Mouse (Mus musculus): Measurements from ENCODE around the gene Crybb2. TPM values are rescaled to one million over a fixed set of nuclear protein-coding genes. Genes with fewer than 3 reads are reported as not detected.
"Not testable (repeated sequence)": the region's sequence is repeated elsewhere in the genome, so short reads cannot be mapped to it uniquely, and the experiment has no call there.

Gene Crybb2
- total RNA-seq (2021): not detected
- long read RNA-seq, experiment 1: 0 reads
- long read RNA-seq, experiment 2: 0 reads

GRCm38 (mm10) chr5:113070017-113070416, at the start of gene Crybb2:
TSS of gene Crybb2 (minus strand) at chr5:113070117.
- intact Hi-C loops (cut with DNase I): no loop called here
- Histone ChIP-seq H3K4me3 (no peak within 1 kb of the TSS), H3K27ac (no peak within 1 kb of the TSS)
- no peak for TF ChIP-seq CTCF (IDR thresholded peaks at IDR 0.05)
- no peak for DNase-seq

DNA sequence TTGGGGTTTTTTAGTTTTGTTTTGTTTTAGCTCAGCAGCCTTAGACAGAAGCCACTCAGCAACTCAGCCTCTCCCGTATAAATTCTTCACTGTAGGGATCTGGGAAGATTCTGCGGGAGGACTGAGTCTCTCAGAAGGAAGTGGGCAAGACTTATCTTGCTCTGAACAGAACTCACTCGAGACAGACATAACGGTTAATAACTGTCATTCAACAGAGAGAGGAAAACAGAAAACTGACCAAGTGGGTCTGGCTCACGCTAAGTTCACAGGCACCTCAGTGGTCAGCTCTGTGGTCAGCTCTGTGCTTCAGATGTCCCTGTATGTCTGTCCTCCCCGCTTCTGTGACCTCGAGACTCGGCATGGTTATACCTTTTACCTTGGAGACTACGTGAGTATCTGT, 49.4 kb upstream of the Crybb2 start:
- intact Hi-C loops (cut with DNase I): no loop called here
- no peak for TF ChIP-seq CTCF (IDR thresholded peaks at IDR 0.05)
- no peak overlapping the region for H3K4me3 ChIP-seq
- peak overlapping the region; percentile 65; the same call in 1 of the 2 replicates for H3K27ac ChIP-seq
- DNase-seq: no peak

GRCm38 (mm10) chr5:113118695-113119094, 48.8 kb upstream of the Crybb2 start:
- peak overlapping the region; percentile 65 for H3K27ac ChIP-seq
- no peak for TF ChIP-seq CTCF (IDR thresholded peaks at IDR 0.05)

GRCm38 (mm10) chr5:113117361-113117760, 47.4 kb upstream of the Crybb2 start:
- Histone ChIP-seq H3K4me3 (no peak overlapping the region), H3K27ac (peak overlapping the region; percentile 65)
- intact Hi-C loops (cut with DNase I): no loop called here
- TF ChIP-seq CTCF (IDR thresholded peaks at IDR 0.05): no peak
- no peak for DNase-seq

More at GRCm38 (mm10) chr5:113118695-113119094, 48.8 kb upstream of the Crybb2 start:
- intact Hi-C loops (cut with DNase I): no loop called here
- H3K4me3 ChIP-seq: no peak overlapping the region
- DNase-seq: no peak

DNA sequence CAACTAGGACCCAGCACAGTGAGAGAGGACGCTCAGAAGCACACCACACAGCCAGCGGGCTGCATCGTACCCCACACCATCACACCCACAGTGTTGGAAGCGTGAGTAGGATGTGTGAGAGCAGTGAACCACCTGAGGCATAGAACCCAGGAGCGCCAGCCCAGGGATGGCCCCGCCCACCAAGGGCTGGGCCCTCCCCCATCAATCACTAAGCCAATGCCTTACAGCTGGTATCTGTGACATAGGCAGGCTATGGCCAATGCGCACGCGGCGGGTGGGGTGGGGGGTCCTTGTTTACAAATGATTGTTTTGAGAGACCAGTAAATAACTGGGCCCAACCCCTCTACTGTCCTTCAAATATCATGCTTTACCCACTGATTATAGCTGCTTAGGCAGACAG, 46.0 kb upstream of the Crybb2 start:
- Histone ChIP-seq H3K27ac (peak overlapping the region; percentile 96), H3K4me3 (no peak overlapping the region)
- no peak for TF ChIP-seq CTCF (IDR thresholded peaks at IDR 0.05)
- intact Hi-C loops (cut with DNase I): no loop called here
- no peak for DNase-seq

GRCm38 (mm10) chr5:113114264-113115225, 44.6 kb upstream of the Crybb2 start:
- intact Hi-C loops (cut with DNase I): no loop called here
- peak overlapping the region; percentile 96 for H3K27ac ChIP-seq
- peak overlapping the region; percentile 53 for H3K4me3 ChIP-seq
- TF ChIP-seq CTCF (IDR thresholded peaks at IDR 0.05): no peak
- peak; percentile 85 for DNase-seq

- TF ChIP-seq CTCF (IDR thresholded peaks at IDR 0.05): no peak
- Histone ChIP-seq H3K4me3 (no peak overlapping the region), H3K27ac (peak overlapping the region; percentile 96)
- intact Hi-C loops (cut with DNase I): no loop called here
- no peak for DNase-seq
Observed at GRCm38 (mm10) chr5:113113120-113113519, 43.2 kb upstream of the Crybb2 start.

DNA sequence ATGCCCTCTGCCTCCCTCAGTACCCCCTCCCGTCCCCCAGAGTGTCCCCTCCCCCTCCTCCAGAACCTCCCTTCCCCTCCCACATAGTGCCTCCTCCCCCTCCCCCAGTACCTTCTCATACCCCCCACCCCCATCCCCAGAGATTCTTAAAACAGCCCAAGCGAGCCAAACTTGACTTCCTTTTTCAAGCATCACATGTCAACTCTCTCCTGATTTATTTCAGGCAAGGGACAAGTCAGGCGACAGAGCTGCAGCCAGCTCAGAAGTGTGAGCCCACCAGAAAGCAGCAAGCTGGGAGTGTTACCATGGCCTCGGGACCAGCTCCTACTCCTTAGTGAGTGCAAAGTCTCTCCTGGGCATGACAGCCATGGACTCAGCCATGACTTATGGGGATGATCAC, 41.4 kb upstream of the Crybb2 start:
- Histone ChIP-seq H3K4me3 (no peak overlapping the region), H3K27ac (peak overlapping the region; percentile 51; the same call in 1 of the 2 replicates)
- intact Hi-C loops (cut with DNase I): no loop called here
- TF ChIP-seq CTCF (IDR thresholded peaks at IDR 0.05): no peak
- no peak for DNase-seq

GRCm38 (mm10) chr5:113110929-113111328, 41.0 kb upstream of the Crybb2 start:
- no peak overlapping the region for H3K4me3 ChIP-seq
- intact Hi-C loops (cut with DNase I): no loop called here
- TF ChIP-seq CTCF (IDR thresholded peaks at IDR 0.05): no peak
- DNase-seq: no peak
- H3K27ac ChIP-seq: peak overlapping the region; percentile 61

GRCm38 (mm10) chr5:113109651-113110050, 39.7 kb upstream of the Crybb2 start:
- DNase-seq, H3K4me3 ChIP-seq: not testable (repeated sequence)
- H3K27ac ChIP-seq: peak overlapping the region; percentile 13; the same call in 1 of the 2 replicates
- intact Hi-C loops (cut with DNase I): loop anchor here (2.0 kb wide), 1 partner anchor 29 kb away; no protein-coding TSS in a partner anchor
- TF ChIP-seq CTCF (IDR thresholded peaks at IDR 0.05): peak; percentile 74

- peak overlapping the region; percentile 87 for H3K27ac ChIP-seq
Observed at GRCm38 (mm10) chr5:113108165-113108764, 38.3 kb upstream of the Crybb2 start.

GRCm38 (mm10) chr5:113107709-113108108, 37.8 kb upstream of the Crybb2 start:
- peak; percentile 57 for DNase-seq
- TF ChIP-seq CTCF (IDR thresholded peaks at IDR 0.05): no peak
- Histone ChIP-seq H3K27ac (peak overlapping the region; percentile 87), H3K4me3 (no peak overlapping the region)
- intact Hi-C loops (cut with DNase I): loop anchor here (2.0 kb wide), 1 partner anchor 31 kb away; no protein-coding TSS in a partner anchor

More at GRCm38 (mm10) chr5:113108165-113108764, 38.3 kb upstream of the Crybb2 start:
- peak; percentile 43 for DNase-seq
- no peak overlapping the region for H3K4me3 ChIP-seq
- TF ChIP-seq CTCF (IDR thresholded peaks at IDR 0.05): no peak
- intact Hi-C loops (cut with DNase I): loop anchor here (2.0 kb wide), 1 partner anchor 31 kb away; no protein-coding TSS in a partner anchor

DNA sequence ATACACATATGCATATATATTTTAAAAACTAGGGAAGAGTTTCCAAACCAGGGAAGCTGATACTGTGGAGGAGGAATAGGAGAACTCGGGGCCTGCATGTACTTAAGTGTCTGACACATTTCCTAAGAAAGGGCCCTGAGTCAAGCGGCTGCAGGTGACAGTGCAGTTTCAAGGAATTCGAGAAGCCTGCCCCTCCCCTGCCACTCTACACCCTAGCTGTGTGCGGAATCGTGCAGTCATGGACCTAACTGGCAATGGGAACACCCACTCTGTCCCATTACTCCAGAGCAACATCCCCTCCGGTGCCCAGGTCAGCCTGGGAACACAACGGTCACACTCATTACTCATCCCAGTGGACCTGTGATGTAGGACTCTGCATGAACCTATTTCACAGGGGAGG, 36.7 kb upstream of the Crybb2 start:
- peak; percentile 76 for DNase-seq
- Histone ChIP-seq H3K4me3 (0 out of 2 replicates have a peak overlapping the region, but pooled peaks have one; percentile 13), H3K27ac (peak overlapping the region; percentile 87)
- intact Hi-C loops (cut with DNase I): no loop called here
- no peak for TF ChIP-seq CTCF (IDR thresholded peaks at IDR 0.05)

Data from gastrocnemius, adult 2 months (tissue).